Mouse (Mus musculus) stomach, postnatal 0 days (tissue): ENCODE results near the gene Cdh12.

Experiments
- CTCF ChIP-seq: IDR thresholded peaks from 2 replicates; pipeline ENCODE4 v1.5.1; 2016; ENCODE audit warnings: antibody characterized with exemption, low read depth, mild to moderate bottlenecking, moderate library complexity
- EP300 ChIP-seq: optimal IDR thresholded peaks from 2 replicates; pipeline ENCODE3; 2016; ENCODE audit warnings: antibody characterized with exemption

DNA sequence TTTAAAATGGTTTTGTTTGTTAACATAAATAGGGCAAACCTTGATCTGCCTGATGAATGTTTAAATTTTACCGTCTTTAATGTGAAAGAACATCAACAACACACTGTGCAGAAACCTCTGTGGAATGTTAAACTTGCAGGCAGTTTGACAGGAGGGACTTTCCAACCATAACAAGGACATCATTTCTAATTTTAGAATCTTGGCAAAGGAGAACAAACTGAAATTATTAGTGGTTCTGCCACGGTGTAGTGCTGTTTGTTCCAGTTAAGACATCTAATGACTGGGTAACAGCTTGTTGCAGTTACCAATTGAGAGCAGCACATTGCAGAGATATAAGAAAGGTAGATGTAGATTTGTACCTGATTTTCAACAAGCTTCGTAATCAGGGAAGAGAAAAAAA lies 453.5 kb downstream of the Cdh12 start:
- TF ChIP-seq EP300 (no peak), CTCF (no peak)
